Mouse (Mus musculus): ENCODE results near the gene Itk. TPM values are rescaled to one million over a fixed set of nuclear protein-coding genes. Genes with fewer than 3 reads are reported as not detected.

The Itk gene
- polyA plus RNA-seq, 1 experiment = 1.1 TPM

- H3K4me1 ChIP-seq (ENCODE audit: control insufficient read depth, insufficient read depth, insufficient read length, low read length) = no peaks in the 10 kb centered on the region
- WGBS = 85% methylated on average over 8 of the region's 8 CpGs
- no peak overlapping the region for H3K27ac ChIP-seq (ENCODE audit: insufficient read depth, low read depth, low read length)
- TF ChIP-seq CTCF (IDR thresholded peaks at IDR 0.05; ENCODE audit: extremely low read depth, insufficient read length, insufficient replicate concordance, low read depth, low read length) (no peak), POLR2A (IDR thresholded peaks at IDR 0.05; ENCODE audit: low read depth, low read length) (no peak)
- no peaks in the 10 kb centered on the region for H3K27me3 ChIP-seq (ENCODE audit: control insufficient read depth, insufficient read depth, low read length)
- H3K4me3 ChIP-seq (ENCODE audit: low read depth, low read length) = no peak overlapping the region
- H3K36me3 ChIP-seq (ENCODE audit: control insufficient read depth, insufficient read depth, low read length) = no peaks in the 10 kb centered on the region
Observed at GRCm38 (mm10) chr11:46332217-46332616, 57.1 kb downstream of the Itk start.

GRCm38 (mm10) chr11:46326271-46327015 lies 62.9 kb downstream of the Itk start:
- no peak overlapping the region for H3K27ac ChIP-seq (ENCODE audit: insufficient read depth, low read depth, low read length)
- no peak for TF ChIP-seq POLR2A (IDR thresholded peaks at IDR 0.05; ENCODE audit: low read depth, low read length)
- no peak for TF ChIP-seq CTCF (IDR thresholded peaks at IDR 0.05; ENCODE audit: extremely low read depth, insufficient read length, insufficient replicate concordance, low read depth, low read length)
- WGBS = 80% methylated on average over 16 of the region's 16 CpGs
- no peak overlapping the region for H3K4me3 ChIP-seq (ENCODE audit: low read depth, low read length)
- no peaks in the 10 kb centered on the region for H3K36me3 ChIP-seq (ENCODE audit: control insufficient read depth, insufficient read depth, low read length)
- H3K27me3 ChIP-seq (ENCODE audit: control insufficient read depth, insufficient read depth, low read length) = no peaks in the 10 kb centered on the region
- no peaks in the 10 kb centered on the region for H3K4me1 ChIP-seq (ENCODE audit: control insufficient read depth, insufficient read depth, insufficient read length, low read length)

GRCm38 (mm10) chr11:46321559-46321958 lies 67.8 kb downstream of the Itk start:
- no peaks in the 10 kb centered on the region for H3K36me3 ChIP-seq (ENCODE audit: control insufficient read depth, insufficient read depth, low read length)
- no peak overlapping the region for H3K4me3 ChIP-seq (ENCODE audit: low read depth, low read length)
- no peak overlapping the region for H3K27ac ChIP-seq (ENCODE audit: insufficient read depth, low read depth, low read length)
- H3K27me3 ChIP-seq (ENCODE audit: control insufficient read depth, insufficient read depth, low read length) = no peaks in the 10 kb centered on the region
- TF ChIP-seq POLR2A (IDR thresholded peaks at IDR 0.05; ENCODE audit: low read depth, low read length) (no peak), CTCF (IDR thresholded peaks at IDR 0.05; ENCODE audit: extremely low read depth, insufficient read length, insufficient replicate concordance, low read depth, low read length) (no peak)
- WGBS = 79% methylated on average over 7 of the region's 7 CpGs
- no peaks in the 10 kb centered on the region for H3K4me1 ChIP-seq (ENCODE audit: control insufficient read depth, insufficient read depth, insufficient read length, low read length)

- WGBS = 48% methylated on average over 7 of the region's 7 CpGs
- H3K4me1 ChIP-seq (ENCODE audit: control insufficient read depth, insufficient read depth, insufficient read length, low read length) = peaks cover 6% of the 10 kb centered on the region; the same call in 1 of the 2 replicates
- H3K27me3 ChIP-seq (ENCODE audit: control insufficient read depth, insufficient read depth, low read length) = peaks cover 15% of the 10 kb centered on the region
- no peaks in the 10 kb centered on the region for H3K36me3 ChIP-seq (ENCODE audit: control insufficient read depth, insufficient read depth, low read length)
- TF ChIP-seq CTCF (IDR thresholded peaks at IDR 0.05; ENCODE audit: extremely low read depth, insufficient read length, insufficient replicate concordance, low read depth, low read length) = no peak
- no peak for TF ChIP-seq POLR2A (IDR thresholded peaks at IDR 0.05; ENCODE audit: low read depth, low read length)
- H3K4me3 ChIP-seq (ENCODE audit: low read depth, low read length) = no peak overlapping the region
- H3K27ac ChIP-seq (ENCODE audit: insufficient read depth, low read depth, low read length) = no peak overlapping the region
Observed at GRCm38 (mm10) chr11:46314534-46314933, 74.8 kb downstream of the Itk start.

- 76% methylated on average over 6 of the region's 6 CpGs for WGBS
- no peaks in the 10 kb centered on the region for H3K36me3 ChIP-seq (ENCODE audit: control insufficient read depth, insufficient read depth, low read length)
- peaks cover 15% of the 10 kb centered on the region for H3K27me3 ChIP-seq (ENCODE audit: control insufficient read depth, insufficient read depth, low read length)
- H3K4me3 ChIP-seq (ENCODE audit: low read depth, low read length) = no peak overlapping the region
- no peak overlapping the region for H3K27ac ChIP-seq (ENCODE audit: insufficient read depth, low read depth, low read length)
- TF ChIP-seq POLR2A (IDR thresholded peaks at IDR 0.05; ENCODE audit: low read depth, low read length) (no peak), CTCF (IDR thresholded peaks at IDR 0.05; ENCODE audit: extremely low read depth, insufficient read length, insufficient replicate concordance, low read depth, low read length) (no peak)
- peaks cover 6% of the 10 kb centered on the region; the same call in 1 of the 2 replicates for H3K4me1 ChIP-seq (ENCODE audit: control insufficient read depth, insufficient read depth, insufficient read length, low read length)
Observed at GRCm38 (mm10) chr11:46313851-46314250, 75.5 kb downstream of the Itk start.

- Histone ChIP-seq H3K27ac (ENCODE audit: insufficient read depth, low read depth, low read length) (peak within 1 kb of the TSS; percentile 47), H3K4me3 (ENCODE audit: low read depth, low read length) (peak within 1 kb of the TSS; percentile 80), H3K36me3 (ENCODE audit: control insufficient read depth, insufficient read depth, low read length) (no peaks in the 10 kb centered on the region), H3K27me3 (ENCODE audit: control insufficient read depth, insufficient read depth, low read length) (peaks cover 15% of the 10 kb centered on the region), H3K4me1 (ENCODE audit: control insufficient read depth, insufficient read depth, insufficient read length, low read length) (peaks cover 6% of the 10 kb centered on the region; the same call in 1 of the 2 replicates)
- 6% methylated on average over 14 of the region's 14 CpGs for WGBS
- 0 out of 2 replicates have a peak, but pooled peaks have one; percentile 10 for TF ChIP-seq CTCF (IDR thresholded peaks at IDR 0.05; ENCODE audit: extremely low read depth, insufficient read length, insufficient replicate concordance, low read depth, low read length)
- TF ChIP-seq POLR2A (IDR thresholded peaks at IDR 0.05; ENCODE audit: low read depth, low read length) = no peak
Observed at GRCm38 (mm10) chr11:46312523-46313035, 76.7 kb downstream of the Itk start, which contains the start of gene Cyfip2. Cyfip2 (minus strand) TSS chr11:46312859.
